ENCODE assay signal across 21 mouse cellular contexts in the genomic region with DNA sequence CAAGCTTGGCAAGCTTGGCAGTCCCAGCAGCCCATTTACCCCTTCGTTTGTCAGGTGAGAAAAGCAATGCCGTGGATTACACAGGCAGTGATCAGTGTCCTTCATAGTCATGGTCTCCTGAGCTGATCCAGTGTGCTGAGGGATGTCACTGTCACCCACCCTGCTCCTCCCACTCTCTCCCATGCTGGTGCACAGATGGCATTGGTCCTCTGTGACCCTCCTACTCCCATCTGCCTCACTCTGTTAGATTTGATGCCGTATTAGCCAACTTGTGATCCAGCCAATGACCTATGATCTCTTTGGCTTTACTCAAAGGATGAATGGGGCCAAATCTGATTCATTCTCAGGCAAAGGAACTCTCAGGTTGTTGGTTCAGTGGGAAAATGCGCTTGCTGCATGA. TPM values are rescaled to one million over a fixed set of nuclear protein-coding genes. Genes with fewer than 3 reads are reported as not detected.
DNase-seq lines count a peak whose midpoint lies in the region; ATAC-seq lines count a peak whose summit lies in the region.
"Had no signal": no experiment of that assay in that cellular context is flagged by ENCODE, and none has a peak within 500 bp of the region (broad histone marks: within the 10 kb centered on the region; RNA-seq: fewer than 3 reads in every experiment).

No protein-coding gene starts in this region.

- H3K9ac ChIP-seq in forebrain, embryonic 13.5 days = no peak overlapping the region
- H3K9ac ChIP-seq: heart, embryonic 12.5 days; liver, embryonic 13.5 days; neural tube, embryonic 15.5 days had no signal

- H3K4me1 ChIP-seq in forebrain, embryonic 13.5 days = peaks cover 11% of the 10 kb centered on the region

- ATAC-seq in forebrain, embryonic 13.5 days = no peak
- ATAC-seq in monocyte, adult 5-6 weeks (replicated peaks; ENCODE audit: insufficient number of reproducible peaks, low FRiP score, low TSS enrichment, poor library complexity, severe bottlenecking) = no peak
- ATAC-seq: intestine, embryonic 16.5 days had no signal

- no peak overlapping the region for H3K4me3 ChIP-seq in forebrain, embryonic 13.5 days
- H3K4me3 ChIP-seq: erythroblast, embryonic 14.5 days; heart, embryonic 12.5 days; limb, embryonic 10.5 days; liver, embryonic 13.5 days; neural tube, embryonic 15.5 days had no signal

- peak; percentile 39 for DNase-seq in adrenal gland, postnatal 10 days
- DNase-seq in adrenal gland, postnatal 4 days (ENCODE audit: low spot score in 2 of 2) = no peak
- peak; percentile 44 for DNase-seq in layer of hippocampus, adult 9-11 months
- DNase-seq in layer of hippocampus, postnatal 36 days = no peak
- peak; percentile 46 for DNase-seq in cerebellum, adult 11 months
- DNase-seq in cerebellum, postnatal 25 days = peak; percentile 61 to 66
- DNase-seq: gastrocnemius, postnatal 14 days; heart, postnatal 36 days; kidney, postnatal 10 days; liver, embryonic 13.5 days; lung, postnatal 10 days; thymus, postnatal 25 days had no signal

- peaks cover 19% of the 10 kb centered on the region for H3K27me3 ChIP-seq in forebrain, embryonic 13.5 days

- 73% methylated on average over 4 of the region's 4 CpGs for WGBS in forebrain, embryonic 13.5 days

- H3K27ac ChIP-seq in forebrain, embryonic 13.5 days = no peak overlapping the region
- H3K27ac ChIP-seq: limb, embryonic 10.5 days; liver, embryonic 13.5 days; neural tube, embryonic 15.5 days; stomach, postnatal 0 days had no signal

- no peak overlapping the region for H3K4me2 ChIP-seq in forebrain, embryonic 13.5 days
- H3K4me2 ChIP-seq: heart, embryonic 12.5 days; liver, embryonic 13.5 days; neural tube, embryonic 15.5 days had no signal

- no peaks in the 10 kb centered on the region for H3K9me3 ChIP-seq in forebrain, embryonic 13.5 days (replicated peaks)
- H3K9me3 ChIP-seq: heart, embryonic 12.5 days; limb, embryonic 10.5 days; liver, embryonic 13.5 days; neural tube, embryonic 15.5 days had no signal

- H3K36me3 ChIP-seq in forebrain, embryonic 13.5 days (ENCODE audit: poor library complexity, severe bottlenecking) = no peaks in the 10 kb centered on the region
- H3K36me3 ChIP-seq: heart, embryonic 12.5 days; limb, embryonic 10.5 days; liver, embryonic 13.5 days; neural tube, embryonic 15.5 days had no signal

RNA-seq across cellular contexts. Expression of gene Adra1d, which starts 20.4 kb away (rescaled TPM):
- 10 to 100 TPM; 12.0 to 17.7 TPM for total RNA-seq in adrenal gland, postnatal 10 days (2021)
- 10 to 100 TPM; 14.3 to 17.1 TPM for total RNA-seq in adrenal gland, postnatal 4 days (2021)
- 100 to 1,000 TPM in 1 of 2 experiments, 10 to 100 TPM in 1; 92.5 to 100 TPM for total RNA-seq in layer of hippocampus, postnatal 36 days (2021)
- not detected in 2 replicates for polyA plus RNA-seq in forebrain, embryonic 13.5 days (2015; fragmentation: Nextera tagmentation; extraction: Ambion mirVana)
- not detected in 3 replicates for total RNA-seq in monocyte, adult 5-6 weeks (2017)
- total RNA-seq: CH12.LX had no signal
- polyA plus RNA-seq: erythroblast, embryonic 14.5 days; limb, embryonic 10.5 days had no signal

RNA-seq across cellular contexts. Expression of gene Smox, which starts 50.4 kb away (rescaled TPM):
- 10 to 100 TPM; 20.1 to 21.0 TPM for total RNA-seq in adrenal gland, postnatal 10 days (2021)
- total RNA-seq in adrenal gland, postnatal 4 days (2021) = 10 to 100 TPM; 27.8 to 29.9 TPM
- 10 to 100 TPM; 75.6 to 87.3 TPM for total RNA-seq in layer of hippocampus, postnatal 36 days (2021)
- 51.3 and 52.5 TPM in 2 replicates for polyA plus RNA-seq in forebrain, embryonic 13.5 days (2015; fragmentation: Nextera tagmentation; extraction: Ambion mirVana)
- total RNA-seq in monocyte, adult 5-6 weeks (2017) = 8.0 to 34.0 TPM (median 20.6 TPM) in 3 replicates

Comparison
In these comparisons a context has a peak if more than half of its experiments do, and no peak if none do; other contexts are left out.
1. DNase-seq: peak in adrenal gland, postnatal 10 days (single experiment), layer of hippocampus, adult 9-11 months (single experiment), cerebellum, adult 11 months (single experiment) and cerebellum, postnatal 25 days (2 of 2); none in adrenal gland, postnatal 4 days (0 of 2) and layer of hippocampus, postnatal 36 days (0 of 2).
2. RNA of gene Adra1d, which starts 20.4 kb away (total RNA-seq): 92.5 to 100 TPM in layer of hippocampus, postnatal 36 days, 12.0 to 17.7 TPM in adrenal gland, postnatal 10 days and 14.3 to 17.1 TPM in adrenal gland, postnatal 4 days; not detected in monocyte, adult 5-6 weeks; every median in the first group is over 10 times any median in the second.